Mouse (Mus musculus): ENCODE measurements around the gene Enpp1.

GRCm38 (mm10) chr10:24609766-24610165, 102.2 kb downstream of the Enpp1 start:
- TF ChIP-seq POLR2A (IDR thresholded peaks at IDR 0.05; ENCODE audit: insufficient read depth, low read depth, low read length) (no peak), CTCF (IDR thresholded peaks at IDR 0.05; ENCODE audit: insufficient read depth, low read depth, low read length) (no peak)
